Mouse (Mus musculus): ENCODE measurements around the gene Baz1a.

Baz1a gene

DNA sequence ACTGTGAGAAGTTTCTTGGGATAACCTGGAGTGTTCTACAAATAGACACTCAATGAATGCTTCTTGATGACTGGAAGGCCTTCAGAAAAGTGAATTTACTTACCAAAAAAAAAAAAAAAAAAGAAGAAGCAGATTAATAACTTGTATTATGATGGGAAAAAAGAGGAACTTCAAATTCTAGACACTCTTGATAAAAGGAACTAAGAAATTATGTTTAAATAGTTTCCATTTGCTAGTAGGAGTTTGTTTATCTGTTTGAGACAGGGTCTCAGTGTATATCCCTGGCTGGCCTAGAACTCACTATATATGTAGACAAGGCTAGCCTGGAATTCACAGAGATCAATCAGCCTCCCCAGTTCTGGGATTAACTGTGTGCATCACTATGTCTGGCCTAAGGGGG, 169.7 kb downstream of the Baz1a start:
- DNase-seq = no peak
